Mouse (Mus musculus) frontal cortex, postnatal 36 days (tissue): ENCODE results near the gene Bax.
"Not testable (repeated sequence)": the region's sequence is repeated elsewhere in the genome, so short reads cannot be mapped to it uniquely, and the experiment has no call there.

Experiments
- DNase-seq, 2 experiments: peaks; one replicate each; pipeline ENCODE4 v3.0.0; 2022; ENCODE audit warnings: low spot score in 2 of 2

Gene Bax

DNA sequence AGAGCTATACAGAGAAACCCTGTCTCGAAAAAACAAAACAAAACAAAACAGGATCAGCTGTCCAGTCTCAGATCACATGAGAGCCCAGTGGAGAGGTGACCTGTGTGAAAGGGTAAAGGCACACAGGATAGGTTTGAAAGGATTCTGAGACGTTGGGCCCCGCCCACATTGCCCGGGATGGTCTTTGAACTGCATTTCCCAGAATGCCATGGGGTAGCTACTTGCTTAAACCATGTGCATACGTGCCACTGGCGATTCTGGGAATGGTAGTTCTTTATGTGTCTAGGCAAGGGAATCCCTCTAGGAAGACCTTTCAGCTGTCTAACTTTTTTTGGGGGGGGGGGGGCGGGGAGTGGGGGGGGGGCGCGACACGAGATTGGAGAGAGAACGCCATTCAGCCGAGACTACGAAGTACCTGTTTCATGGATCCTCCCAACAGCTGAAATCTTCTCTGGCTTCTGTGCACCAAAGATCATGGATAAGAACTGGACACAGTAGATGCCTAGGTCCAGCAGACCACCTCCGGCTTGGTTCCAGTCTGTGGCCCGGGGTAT, 14.8 kb upstream of the Bax start, which contains the start of gene Tulp2:
TSS of gene Tulp2 (plus strand) at position 504 of the 554 bp plus-strand sequence.
- DNase-seq = peak in 1 of 2 experiments; percentile 75

DNA sequence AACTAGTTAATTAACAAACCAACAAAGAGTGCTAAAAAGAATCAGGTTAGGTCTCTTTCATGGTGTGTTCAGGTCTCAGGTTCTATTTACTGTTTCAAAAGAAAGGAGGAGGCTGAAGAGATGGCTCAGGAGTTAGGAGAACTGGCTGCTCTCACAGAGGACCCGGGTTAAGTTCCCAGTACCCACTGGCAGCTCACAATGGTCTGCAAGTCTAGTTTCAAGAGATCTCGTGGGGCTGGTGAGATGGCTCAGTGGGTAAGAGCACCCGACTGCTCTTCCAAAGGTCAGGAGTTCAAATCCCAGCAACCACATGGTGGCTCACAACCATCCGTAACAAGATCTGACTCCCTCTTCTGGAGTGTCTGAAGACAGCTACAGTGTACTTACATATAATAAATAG, 13.6 kb upstream of the Bax start:
- DNase-seq = not testable (repeated sequence)

- no peak for DNase-seq
Observed at GRCm38 (mm10) chr7:45478774-45479173, 12.1 kb upstream of the Bax start.

DNA sequence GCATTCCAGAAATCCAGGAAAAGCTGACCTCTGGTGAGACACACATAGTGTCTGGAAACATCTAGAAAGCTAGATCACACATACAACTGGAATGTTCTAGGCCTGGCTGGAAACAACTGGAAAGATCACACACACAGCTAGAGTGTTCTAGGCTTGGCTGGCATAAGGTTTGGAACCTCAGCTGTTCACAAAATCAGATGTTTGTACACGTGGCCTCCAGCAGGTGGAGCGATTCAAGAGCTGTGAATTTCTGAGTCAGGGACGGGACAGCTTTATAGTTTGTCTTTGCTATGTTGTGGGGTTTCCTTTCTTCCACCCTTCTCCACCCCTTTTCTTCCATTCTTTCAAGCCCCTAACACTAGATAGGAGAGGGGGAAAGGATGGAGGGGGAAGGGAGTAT, 10.3 kb upstream of the Bax start:
- peak in 1 of 2 experiments; percentile 65 for DNase-seq

GRCm38 (mm10) chr7:45476453-45476852, 9.8 kb upstream of the Bax start:
- DNase-seq = no peak

DNA sequence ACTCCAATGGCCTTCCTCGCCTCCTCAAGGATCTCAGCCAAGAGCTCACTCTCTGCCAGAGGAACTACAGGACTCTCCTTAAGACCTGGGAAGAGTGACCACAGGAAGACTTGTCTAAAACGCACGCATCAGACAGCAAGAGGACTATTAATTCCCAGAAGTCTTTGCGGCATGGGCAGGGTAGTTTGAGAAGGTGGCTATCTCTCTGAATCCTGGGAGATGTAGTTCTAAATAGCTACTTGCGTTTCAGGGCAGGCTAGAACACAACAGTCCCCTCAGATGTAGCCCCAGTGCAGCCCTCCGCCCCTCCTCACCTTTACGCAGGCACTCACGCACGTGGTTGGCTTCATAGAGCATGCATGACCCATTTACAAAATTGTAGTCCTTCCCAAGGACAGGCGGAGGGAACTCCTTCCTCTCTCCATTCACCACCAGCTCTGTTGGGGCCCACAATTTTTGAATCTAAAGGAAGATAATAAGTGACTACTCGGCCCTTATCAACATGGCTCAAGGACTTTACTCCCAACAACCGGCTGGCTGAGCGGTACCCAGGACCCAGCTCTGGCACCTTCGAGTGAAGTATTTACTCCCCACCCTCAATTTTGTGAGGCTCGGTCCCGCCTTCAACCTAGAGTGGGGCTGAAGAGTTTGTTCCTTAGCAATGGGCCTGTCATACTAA, 8.7 kb upstream of the Bax start:
- no peak for DNase-seq

DNA sequence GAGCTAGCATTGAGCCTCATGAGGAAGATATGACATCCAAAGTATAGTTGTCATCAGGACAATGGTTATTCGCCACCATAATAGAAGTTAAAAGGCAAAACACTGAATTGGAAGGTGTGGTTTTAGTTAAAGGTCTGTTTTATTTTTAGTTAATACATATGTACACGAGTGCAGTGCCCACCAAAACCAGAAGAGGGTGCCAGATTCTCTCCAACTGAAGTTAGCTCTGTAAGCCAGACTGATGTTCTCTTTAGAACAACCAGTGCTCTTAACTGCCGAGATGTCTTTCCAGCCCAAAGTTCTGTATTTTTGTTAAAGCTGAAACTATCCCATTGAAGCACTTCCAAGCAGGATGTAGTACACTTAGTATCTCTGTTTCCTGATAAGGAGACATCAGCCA, 4.2 kb upstream of the Bax start:
- peak in 1 of 2 experiments; percentile 86 for DNase-seq

DNA sequence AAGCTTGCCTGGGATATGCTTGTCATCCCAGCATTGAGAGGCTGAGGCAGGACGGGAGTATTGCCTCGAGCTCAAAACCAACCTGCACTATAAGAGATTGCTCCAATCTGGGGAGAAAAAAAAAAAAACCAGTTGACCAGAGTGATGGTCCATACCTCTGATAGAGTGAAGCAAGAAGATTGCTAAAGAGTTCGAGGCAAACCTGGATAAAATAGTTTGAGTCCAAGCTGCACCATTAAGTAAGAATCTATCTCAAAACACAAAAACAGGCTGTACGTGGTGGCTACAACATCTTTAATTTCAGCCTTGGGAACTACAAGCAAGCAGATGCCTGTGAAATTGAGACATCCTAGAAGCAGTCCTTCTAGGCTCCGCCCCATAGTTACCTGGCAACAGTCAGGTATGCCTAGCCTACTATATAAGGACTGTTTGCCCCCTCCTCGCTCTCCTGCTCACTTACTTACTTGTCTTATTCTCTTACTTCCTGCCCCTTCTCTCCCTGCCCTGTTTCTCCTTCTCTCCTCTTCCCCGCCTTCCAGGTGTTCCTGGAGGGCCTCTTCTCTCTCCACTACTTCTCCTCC, 482 bp upstream of the Bax start:
- no peak for DNase-seq

DNA sequence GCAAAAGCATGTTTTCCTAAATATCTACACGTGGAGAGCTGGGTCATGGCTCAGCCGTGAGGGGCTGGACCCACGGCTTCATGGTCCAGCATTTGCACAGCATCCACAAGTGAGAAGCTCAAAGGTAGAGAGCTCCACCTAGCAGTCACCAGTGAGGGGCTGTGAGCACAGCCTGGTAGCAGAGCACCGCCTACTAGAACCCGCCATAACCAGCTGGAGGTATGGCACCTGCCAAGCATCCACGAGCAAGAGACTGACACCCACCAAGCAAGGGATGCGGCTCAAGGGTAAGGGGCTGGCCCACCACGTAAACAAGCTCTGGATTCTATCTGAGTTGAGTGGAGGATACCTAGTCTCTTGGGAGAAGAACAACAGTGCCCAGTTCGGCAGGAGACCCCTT, 1.1 kb downstream of the Bax start:
- DNase-seq = peak in 1 of 2 experiments; percentile 14

- DNase-seq = no peak
Observed at GRCm38 (mm10) chr7:45465112-45465511, 1.6 kb downstream of the Bax start.

GRCm38 (mm10) chr7:45463987-45464778, 2.5 kb downstream of the Bax start:
- no peak for DNase-seq

GRCm38 (mm10) chr7:45462868-45463267, 3.8 kb downstream of the Bax start:
- DNase-seq = not testable (repeated sequence)

- DNase-seq = no peak
Observed at GRCm38 (mm10) chr7:45462325-45462724, 4.4 kb downstream of the Bax start.

GRCm38 (mm10) chr7:45461781-45462180, 4.9 kb downstream of the Bax start:
- no peak for DNase-seq

GRCm38 (mm10) chr7:45461326-45461725, 5.4 kb downstream of the Bax start:
- no peak for DNase-seq

GRCm38 (mm10) chr7:45460860-45461314, 5.8 kb downstream of the Bax start:
- peak in 1 of 2 experiments; percentile 24 for DNase-seq

DNA sequence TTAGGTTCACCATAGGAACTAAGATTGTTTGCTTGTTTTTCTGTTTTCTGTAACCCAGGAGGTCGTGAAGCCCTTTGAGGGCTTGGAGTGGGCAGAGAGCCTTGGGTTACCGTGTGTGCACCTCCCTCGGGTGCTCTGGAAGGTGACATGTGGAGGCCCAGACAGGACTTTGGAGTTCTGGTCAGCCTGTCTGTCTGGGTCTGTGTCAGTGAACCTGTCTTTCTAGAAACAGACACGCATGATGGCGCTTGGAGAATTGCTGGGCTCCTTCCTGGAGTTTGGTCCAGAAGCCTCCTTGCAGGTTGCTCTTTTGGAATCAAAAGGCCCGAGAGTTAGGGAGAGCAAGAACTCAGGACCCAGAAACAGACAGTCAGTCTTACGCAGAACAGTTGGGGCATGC, 6.3 kb downstream of the Bax start:
- DNase-seq = peak in 1 of 2 experiments; percentile 23

DNA sequence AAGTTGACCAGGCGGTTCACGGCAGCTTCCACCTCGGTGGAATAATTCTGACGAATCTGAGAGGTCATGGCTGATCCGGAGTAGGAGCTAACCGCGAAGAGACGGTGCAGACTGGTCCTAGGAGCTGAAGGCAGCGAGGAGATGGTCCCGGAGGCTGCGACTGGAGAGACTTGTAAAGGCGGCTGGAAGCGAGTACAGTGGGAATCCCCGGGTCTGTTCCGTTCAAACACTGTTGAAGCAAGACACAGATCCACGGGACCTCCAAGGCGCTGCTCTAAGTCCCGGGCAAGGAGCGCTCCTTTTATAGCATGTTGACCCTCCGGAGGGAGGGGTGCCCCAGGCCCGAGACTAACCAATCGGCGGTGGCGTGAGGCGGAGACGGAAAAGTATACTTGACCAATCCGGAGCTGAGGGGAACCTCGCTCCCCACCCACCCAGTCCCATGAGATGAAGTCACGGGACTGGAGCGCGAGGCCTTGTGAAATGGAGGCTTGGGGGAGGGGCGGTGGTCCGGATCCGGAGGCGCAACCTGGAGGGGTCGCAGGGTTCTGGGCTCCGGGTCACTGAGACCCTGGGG, 7.0 kb downstream of the Bax start, which contains the start of gene Ftl1:
TSS of gene Ftl1 (minus strand) at position 321 of the 577 bp plus-strand sequence.
- peak; percentile 93 to 96 for DNase-seq

- peak; percentile 65 for DNase-seq
Observed at GRCm38 (mm10) chr7:45458748-45459563, 7.7 kb downstream of the Bax start.

DNA sequence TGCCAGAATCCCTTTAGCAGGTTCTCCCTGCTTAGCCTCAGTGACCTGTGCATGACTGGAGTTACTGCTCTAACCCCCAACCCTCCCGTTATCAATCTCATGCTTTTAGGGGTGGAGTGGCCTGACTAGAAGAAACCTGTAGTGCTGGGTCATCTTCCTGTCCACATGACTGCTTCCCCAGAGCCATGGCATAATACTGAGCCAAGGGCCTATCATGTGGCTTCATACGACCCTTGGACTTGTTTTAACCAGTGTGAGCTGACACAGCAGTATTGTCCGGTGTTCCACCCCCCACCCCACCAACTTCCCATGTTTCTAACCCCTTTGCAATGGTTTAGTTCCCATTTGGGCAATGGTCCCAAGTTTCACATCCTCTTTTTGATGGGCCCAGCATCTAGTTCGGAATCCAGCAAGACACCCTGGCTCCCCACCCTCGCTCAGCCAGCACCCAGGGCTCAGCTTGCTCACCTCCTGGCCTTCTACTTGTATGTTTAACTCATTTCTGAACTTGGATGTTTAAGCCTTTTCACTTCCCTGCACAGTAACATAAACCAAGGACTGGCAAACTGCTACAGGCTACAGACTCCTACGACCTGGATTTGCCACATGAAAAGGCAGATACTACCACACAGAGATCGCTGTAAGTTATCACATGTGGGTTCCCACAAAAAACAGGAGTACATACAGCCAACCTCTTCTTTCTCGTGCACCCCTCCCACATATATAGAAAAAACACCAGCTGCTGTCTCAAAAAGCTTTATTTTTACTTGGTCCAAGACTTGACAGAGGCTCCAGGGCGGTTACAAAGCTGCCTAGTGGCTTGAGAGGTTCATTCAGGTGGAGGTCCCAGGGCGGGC, 9.3 kb downstream of the Bax start:
- no peak for DNase-seq
